Mouse (Mus musculus) MEL (cell line): ENCODE results near the gene Eif3a. TPM values are rescaled to one million over a fixed set of nuclear protein-coding genes. Genes with fewer than 3 reads are reported as not detected.

Source experiments
- DNase-seq: peaks from one replicate; pipeline ENCODE4 v3.0.0; 2011; ENCODE audit warnings: low read depth, low spot score
- H3K27ac ChIP-seq: 2 replicates; pipeline ENCODE4 v1.5.1; 2012; ENCODE audit warnings: low read depth, mild to moderate bottlenecking, control low read depth, low read length, moderate library complexity; ENCODE audit not compliant: control insufficient read depth
- H3K27me3 ChIP-seq, 2 experiments: fragments of 150-350 bp in 1 of 2; sonication (generic) in 1 of 2; 2 replicates each; pipeline ENCODE4 v1.6.1; 2012; ENCODE audit warnings: low read length in 2 of 2, mild to moderate bottlenecking in 2 of 2, improper control_type of control experiment in 1 of 2, moderate library complexity in 1 of 2; ENCODE audit not compliant: insufficient read depth in 2 of 2, control insufficient read depth in 1 of 2
- H3K36me3 ChIP-seq, 2 experiments: 2 replicates each; pipeline ENCODE4 v1.6.1; 2012 to 2014; ENCODE audit warnings: low read length in 2 of 2, improper control_type of control experiment in 1 of 2, inconsistent platforms in 1 of 2, mild to moderate bottlenecking in 1 of 2; ENCODE audit not compliant: insufficient read depth in 2 of 2, control insufficient read depth in 1 of 2
- H3K4me1 ChIP-seq, 2 experiments: fragments of 150-350 bp in 1 of 2; sonication (generic) in 1 of 2; 2 replicates each; pipeline ENCODE4 v1.6.1; 2012; ENCODE audit warnings: low read length in 2 of 2, improper control_type of control experiment in 1 of 2, mild to moderate bottlenecking in 1 of 2; ENCODE audit not compliant: insufficient read depth in 2 of 2, control insufficient read depth in 1 of 2
- H3K4me3 ChIP-seq, 2 experiments: fragments of 150-350 bp in 1 of 2; sonication (generic) in 1 of 2; 2 replicates each; pipeline ENCODE4 v1.5.1; 2012; ENCODE audit warnings: low read depth in 2 of 2, low read length in 2 of 2, mild to moderate bottlenecking in 2 of 2, moderate library complexity in 2 of 2, control low read depth in 1 of 2, improper control_type of control experiment in 1 of 2; ENCODE audit not compliant: control insufficient read depth in 1 of 2, insufficient read depth in 1 of 2
- H3K79me2 ChIP-seq: 2 replicates; pipeline ENCODE4 v1.6.1; 2012; ENCODE audit warnings: mild to moderate bottlenecking, low read length, moderate library complexity; ENCODE audit not compliant: control insufficient read depth, poor library complexity, insufficient read depth
- H3K9ac ChIP-seq: 2 replicates; pipeline ENCODE4 v1.6.1; 2012; ENCODE audit warnings: low read depth, mild to moderate bottlenecking, control low read depth, low read length, moderate library complexity; ENCODE audit not compliant: control insufficient read depth, poor library complexity, severe bottlenecking
- H3K9me3 ChIP-seq: fragments of 150-350 bp; sonication (generic); replicated peaks from 2 replicates; pipeline ENCODE4 v1.6.1; 2012; ENCODE audit warnings: mild to moderate bottlenecking, low read length, improper control_type of control experiment, moderate library complexity; ENCODE audit not compliant: insufficient read depth
- BHLHE40 ChIP-seq: IDR thresholded peaks from 2 replicates; pipeline ENCODE4 v1.6.1; 2012; ENCODE audit warnings: low read depth, mild to moderate bottlenecking, inconsistent platforms, low read length, improper control_type of control experiment, borderline replicate concordance
- CHD1 ChIP-seq: IDR thresholded peaks from 2 replicates; pipeline ENCODE4 v1.6.1; 2012; ENCODE audit warnings: low read depth, mild to moderate bottlenecking, inconsistent platforms, low read length, improper control_type of control experiment
- CHD2 ChIP-seq: IDR thresholded peaks from 2 replicates; pipeline ENCODE4 v1.6.1; 2011; ENCODE audit warnings: low read length, improper control_type of control experiment
- CTCF ChIP-seq, 3 experiments: IDR thresholded peaks in 2 of 3; conservative IDR thresholded peaks in 1 of 3; 2 replicates each; pipeline ENCODE4 v1.5.1; 2011 to 2012; ENCODE audit warnings: low read length in 3 of 3, low read depth in 2 of 3, mild to moderate bottlenecking in 2 of 3, improper control_type of control experiment in 1 of 3, inconsistent platforms in 1 of 3, mixed read lengths in 1 of 3, moderate library complexity in 1 of 3; ENCODE audit not compliant: control insufficient read depth in 1 of 3, insufficient read depth in 1 of 3, poor library complexity in 1 of 3, severe bottlenecking in 1 of 3
- E2F4 ChIP-seq: IDR thresholded peaks from 2 replicates; pipeline ENCODE4 v1.6.1; 2011; ENCODE audit warnings: low read depth, low read length, improper control_type of control experiment, borderline replicate concordance
- ELF1 ChIP-seq: IDR thresholded peaks from 2 replicates; pipeline ENCODE4 v1.6.1; 2014; ENCODE audit warnings: low read depth, mild to moderate bottlenecking, inconsistent platforms, low read length, improper control_type of control experiment, moderate library complexity
- EP300 ChIP-seq, 2 experiments: IDR thresholded peaks; 2 replicates each; pipeline ENCODE4 v1.6.1; 2011; ENCODE audit warnings: improper control_type of control experiment in 2 of 2, low read length in 2 of 2, low read depth in 1 of 2, mild to moderate bottlenecking in 1 of 2
- ETS1 ChIP-seq: IDR thresholded peaks from 2 replicates; pipeline ENCODE4 v1.6.1; 2012; ENCODE audit warnings: low read depth, mild to moderate bottlenecking, inconsistent platforms, low read length, improper control_type of control experiment, moderate library complexity
- GABPA ChIP-seq: IDR thresholded peaks from 2 replicates; pipeline ENCODE4 v1.6.1; 2012; ENCODE audit warnings: low read depth, mild to moderate bottlenecking, inconsistent platforms, low read length, improper control_type of control experiment, moderate library complexity
- GATA1 ChIP-seq: IDR thresholded peaks from 2 replicates; pipeline ENCODE4 v1.6.1; 2011; ENCODE audit warnings: low read depth, low read length, improper control_type of control experiment
- HCFC1 ChIP-seq: IDR thresholded peaks from 2 replicates; pipeline ENCODE4 v1.6.1; 2012; ENCODE audit warnings: low read depth, mild to moderate bottlenecking, inconsistent platforms, low read length, improper control_type of control experiment, moderate library complexity
- JUND ChIP-seq: IDR thresholded peaks from 2 replicates; pipeline ENCODE4 v1.6.1; 2011; ENCODE audit warnings: low read depth, mild to moderate bottlenecking, improper control_type of control experiment, low read length
- KAT2A ChIP-seq: conservative IDR thresholded peaks from 2 replicates; pipeline ENCODE4 v1.6.1; 2012; ENCODE audit warnings: low read depth, low read length, improper control_type of control experiment, inconsistent platforms
- MAFK ChIP-seq: IDR thresholded peaks from 2 replicates; pipeline ENCODE4 v1.6.1; 2011; ENCODE audit warnings: low read depth, mild to moderate bottlenecking, low read length, improper control_type of control experiment, borderline replicate concordance
- MAX ChIP-seq: IDR thresholded peaks from 2 replicates; pipeline ENCODE4 v1.6.1; 2011; ENCODE audit warnings: low read length, improper control_type of control experiment
- MAZ ChIP-seq: IDR thresholded peaks from 2 replicates; pipeline ENCODE4 v1.6.1; 2012; ENCODE audit warnings: low read depth, mild to moderate bottlenecking, inconsistent platforms, low read length, improper control_type of control experiment
- MEF2A ChIP-seq: IDR thresholded peaks from 2 replicates; pipeline ENCODE4 v1.6.1; 2014; ENCODE audit warnings: low read depth, mild to moderate bottlenecking, inconsistent platforms, low read length, improper control_type of control experiment; ENCODE audit not compliant: poor library complexity, insufficient replicate concordance, severe bottlenecking; ENCODE audit errors: extremely low read depth
- MXI1 ChIP-seq: IDR thresholded peaks from 2 replicates; pipeline ENCODE4 v1.6.1; 2011; ENCODE audit warnings: mild to moderate bottlenecking, low read depth, low read length, improper control_type of control experiment
- MYB ChIP-seq: IDR thresholded peaks from 2 replicates; pipeline ENCODE4 v1.6.1; 2011; ENCODE audit warnings: mild to moderate bottlenecking, low read depth, low read length, improper control_type of control experiment
- MYC ChIP-seq: IDR thresholded peaks from 2 replicates; pipeline ENCODE4 v1.6.1; 2011; ENCODE audit warnings: low read depth, mild to moderate bottlenecking, low read length, improper control_type of control experiment, moderate library complexity
- NELFE ChIP-seq: IDR thresholded peaks from 2 replicates; pipeline ENCODE4 v1.6.1; 2011; ENCODE audit warnings: low read depth, low read length, improper control_type of control experiment
- NRF1 ChIP-seq: IDR thresholded peaks from 2 replicates; pipeline ENCODE4 v1.6.1; 2014; ENCODE audit warnings: low read depth, mild to moderate bottlenecking, inconsistent platforms, low read length, improper control_type of control experiment, moderate library complexity; ENCODE audit not compliant: poor library complexity, insufficient read depth, severe bottlenecking
- POLR2A ChIP-seq, 2 experiments: IDR thresholded peaks; 2 replicates each; pipeline ENCODE4 v1.6.1; 2011 to 2012; ENCODE audit warnings: low read length in 2 of 2, mild to moderate bottlenecking in 2 of 2, control low read depth in 1 of 2, improper control_type of control experiment in 1 of 2, low read depth in 1 of 2, moderate library complexity in 1 of 2; ENCODE audit not compliant: control insufficient read depth in 1 of 2, insufficient read depth in 1 of 2, poor library complexity in 1 of 2
- POLR2AphosphoS2 ChIP-seq: IDR thresholded peaks from 2 replicates; pipeline ENCODE4 v1.6.1; 2011; ENCODE audit warnings: low read length, improper control_type of control experiment
- POLR2AphosphoS5 ChIP-seq: IDR thresholded peaks from 2 replicates; pipeline ENCODE4 v1.6.1; 2012; ENCODE audit warnings: low read depth, borderline replicate concordance, mild to moderate bottlenecking, inconsistent platforms, low read length, moderate library complexity, mixed read lengths
- RCOR1 ChIP-seq: IDR thresholded peaks from 2 replicates; pipeline ENCODE4 v1.6.1; 2012; ENCODE audit warnings: low read depth, mild to moderate bottlenecking, inconsistent platforms, low read length, improper control_type of control experiment
- SIN3A ChIP-seq: IDR thresholded peaks from 2 replicates; pipeline ENCODE4 v1.6.1; 2012; ENCODE audit warnings: low read length, improper control_type of control experiment, inconsistent platforms
- SMC3 ChIP-seq: IDR thresholded peaks from 2 replicates; pipeline ENCODE4 v1.6.1; 2011; ENCODE audit warnings: low read depth, low read length, improper control_type of control experiment
- TAL1 ChIP-seq: IDR thresholded peaks from 2 replicates; pipeline ENCODE4 v1.6.1; 2012; ENCODE audit warnings: mild to moderate bottlenecking, inconsistent platforms, low read length, moderate library complexity, mixed read lengths
- TBP ChIP-seq: IDR thresholded peaks from 2 replicates; pipeline ENCODE4 v1.8.0; 2011; ENCODE audit warnings: low read depth, low read length, improper control_type of control experiment
- TCF12 ChIP-seq: IDR thresholded peaks from 2 replicates; pipeline ENCODE4 v1.6.1; 2014; ENCODE audit warnings: low read depth, mild to moderate bottlenecking, inconsistent platforms, low read length, improper control_type of control experiment, moderate library complexity
- UBTF ChIP-seq: IDR thresholded peaks from 2 replicates; pipeline ENCODE4 v1.6.1; 2012; ENCODE audit warnings: low read depth, mild to moderate bottlenecking, inconsistent platforms, low read length, improper control_type of control experiment, moderate library complexity, borderline replicate concordance; ENCODE audit not compliant: insufficient read depth
- USF1 ChIP-seq: IDR thresholded peaks from 2 replicates; pipeline ENCODE4 v1.6.1; 2014; ENCODE audit warnings: low read depth, mild to moderate bottlenecking, inconsistent platforms, low read length, improper control_type of control experiment, moderate library complexity
- USF2 ChIP-seq, 2 experiments: IDR thresholded peaks; 2 replicates each; pipeline ENCODE4 v1.6.1; 2011 to 2012; ENCODE audit warnings: improper control_type of control experiment in 2 of 2, low read length in 2 of 2, borderline replicate concordance in 1 of 2, inconsistent platforms in 1 of 2, low read depth in 1 of 2, mild to moderate bottlenecking in 1 of 2; ENCODE audit not compliant: insufficient read depth in 1 of 2
- ZC3H11A ChIP-seq: IDR thresholded peaks from 2 replicates; pipeline ENCODE4 v1.6.1; 2012; ENCODE audit warnings: low read depth, mild to moderate bottlenecking, inconsistent platforms, low read length, improper control_type of control experiment
- ZKSCAN1 ChIP-seq: IDR thresholded peaks from 2 replicates; pipeline ENCODE4 v1.6.1; 2012; ENCODE audit warnings: low read depth, mild to moderate bottlenecking, inconsistent platforms, low read length, improper control_type of control experiment, moderate library complexity
- ZMIZ1 ChIP-seq: IDR thresholded peaks from 2 replicates; pipeline ENCODE4 v1.6.1; 2012; ENCODE audit warnings: low read depth, mild to moderate bottlenecking, inconsistent platforms, low read length, improper control_type of control experiment, moderate library complexity
- ZNF384 ChIP-seq: IDR thresholded peaks from 2 replicates; pipeline ENCODE4 v1.6.1; 2012; ENCODE audit warnings: low read depth, mild to moderate bottlenecking, inconsistent platforms, low read length, improper control_type of control experiment
- polyA plus RNA-seq, 2 experiments: library from polyadenylated mRNA; stranded (reverse) in 1 of 2; unstranded in 1 of 2; fragments of >175 nt in 1 of 2; fragments of >200 nt in 1 of 2; gene quantifications; 2 replicates each; pipeline versions ENCODE4 v1.2.1 to v1.2.4; 2012; ENCODE audit warnings: low replicate concordance in 2 of 2, low read depth in 1 of 2; ENCODE audit not compliant: insufficient read length in 2 of 2, insufficient read depth in 1 of 2, missing spikeins in 1 of 2
- total RNA-seq: library from RNA; depleted of rRNA; stranded (reverse); fragments of 300-350 nt; gene quantifications from 2 replicates; pipeline ENCODE4 v1.2.3, GENCODE M21; 2012

The Eif3a gene
- total and polyA plus RNA-seq, 3 experiments = 331 to 914 (median 424) TPM

DNA sequence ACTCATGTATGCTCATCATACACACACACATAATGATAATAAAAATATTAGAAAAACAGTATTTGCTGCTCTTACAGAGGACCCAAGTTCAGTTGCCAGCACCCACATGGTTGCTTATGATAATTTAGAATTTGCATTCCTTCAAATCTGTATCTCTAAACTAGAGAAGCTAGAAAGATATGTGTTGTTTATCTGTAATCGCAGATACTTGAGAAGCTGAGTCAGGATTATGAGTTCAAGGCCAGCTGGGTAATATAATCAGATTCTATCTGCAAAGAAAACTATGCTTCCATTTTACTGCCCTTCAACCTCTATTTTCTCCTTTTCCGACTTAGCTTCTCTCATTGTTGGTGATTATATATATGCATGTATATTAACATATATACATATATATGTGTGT, 7.0 kb upstream of the Eif3a start:
- no peak overlapping the region for H3K4me3 ChIP-seq
- no peaks in the 10 kb centered on the region for H3K27me3 ChIP-seq
- no peak overlapping the region for H3K27ac ChIP-seq
- H3K9me3 ChIP-seq = no peaks in the 10 kb centered on the region
- DNase-seq = peak; percentile 44
- peaks cover 27 to 37% of the 10 kb centered on the region in 2 experiments for H3K4me1 ChIP-seq
- peaks cover 0 to 50% of the 10 kb centered on the region in 2 experiments; a peak in 2 of 4 replicates for H3K36me3 ChIP-seq
- H3K9ac ChIP-seq = no peak overlapping the region
- no peaks in the 10 kb centered on the region for H3K79me2 ChIP-seq
- no peak for TF ChIP-seq POLR2A (IDR thresholded peaks at IDR 0.05; ENCODE audit: control insufficient read depth in 1 of 2, insufficient read depth in 1 of 2, low read depth in 1 of 2, low read length in 2 of 2, poor library complexity in 1 of 2)
- 0 out of 2 replicates have a peak, but pooled peaks have one; percentile 46 for TF ChIP-seq RCOR1
- TF ChIP-seq HCFC1 = no peak
- TF ChIP-seq ZKSCAN1 = no peak
- no peak for TF ChIP-seq MAX
- peak; percentile 65 for TF ChIP-seq TCF12
- TF ChIP-seq MYC = 0 out of 2 replicates have a peak, but pooled peaks have one; percentile 31
- TF ChIP-seq UBTF = no peak
- TF ChIP-seq NELFE = no peak
- no peak for TF ChIP-seq ELF1
- TF ChIP-seq MEF2A = no peak
- TF ChIP-seq ZNF384 = no peak
- peak; percentile 52; the same call in 1 of the 2 replicates for TF ChIP-seq GATA1
- no peak for TF ChIP-seq CHD1
- no peak for TF ChIP-seq KAT2A
- no peak for TF ChIP-seq E2F4
- no peak for TF ChIP-seq CTCF (IDR thresholded peaks at IDR 0.05 in 2 of 3, conservative IDR thresholded peaks at IDR 0.05 in 1 of 3; ENCODE audit: control insufficient read depth in 1 of 3, insufficient read depth in 1 of 3, low read depth in 2 of 3, low read length in 3 of 3, poor library complexity in 1 of 3, severe bottlenecking in 1 of 3)
- TF ChIP-seq MYB = no peak
- 0 out of 2 replicates have a peak, but pooled peaks have one; percentile 7 for TF ChIP-seq ZC3H11A
- no peak for TF ChIP-seq SMC3
- TF ChIP-seq SIN3A = peak; percentile 49; the same call in 1 of the 2 replicates
- TF ChIP-seq POLR2AphosphoS5 = no peak
- TF ChIP-seq USF2 (IDR thresholded peaks at IDR 0.05; ENCODE audit: borderline replicate concordance in 1 of 2, insufficient read depth in 1 of 2, low read depth in 1 of 2, low read length in 2 of 2) = no peak
- no peak for TF ChIP-seq MXI1
- TF ChIP-seq JUND = no peak
- no peak for TF ChIP-seq GABPA
- no peak for TF ChIP-seq TAL1
- no peak for TF ChIP-seq CHD2
- peak; percentile 86 for TF ChIP-seq ETS1
- peak; percentile 68; the same call in 1 of the 2 replicates for TF ChIP-seq MAFK
- no peak for TF ChIP-seq NRF1
- no peak for TF ChIP-seq MAZ
- TF ChIP-seq POLR2AphosphoS2 = no peak
- peak; percentile 51 to 72; a peak in 3 of 4 replicates for TF ChIP-seq EP300 (IDR thresholded peaks at IDR 0.05; ENCODE audit: low read depth in 1 of 2, low read length in 2 of 2)
- TF ChIP-seq ZMIZ1 = no peak
- no peak for TF ChIP-seq TBP
- no peak for TF ChIP-seq BHLHE40
- no peak for TF ChIP-seq USF1
